Mouse (Mus musculus): ENCODE measurements around the gene Syce3. TPM values are rescaled to one million over a fixed set of nuclear protein-coding genes. Genes with fewer than 3 reads are reported as not detected.
A peak's percentile ranks its signal among the peaks of the same experiment; 100 is the strongest.

Gene Syce3
- total RNA-seq, 1 experiment from 2014 or later, result not detected

GRCm38 (mm10) chr15:89377938-89378828 lies 32.1 kb downstream of the Syce3 start:
- peak; percentile 0 to 5; a peak in 1 of 4 replicates for ATAC-seq (replicated peaks in 1 of 2; ENCODE audit: insufficient read depth in 1 of 2, low FRiP score in 2 of 2, low TSS enrichment in 1 of 2, low read depth in 1 of 2, poor library complexity in 2 of 2, severe bottlenecking in 2 of 2)

- no peak for ATAC-seq (replicated peaks in 1 of 2; ENCODE audit: insufficient read depth in 1 of 2, low FRiP score in 2 of 2, low TSS enrichment in 1 of 2, low read depth in 1 of 2, poor library complexity in 2 of 2, severe bottlenecking in 2 of 2)
These were observed 32.9 kb downstream of the Syce3 start for GRCm38 (mm10) chr15:89377362-89377761.

- no peak for ATAC-seq (replicated peaks in 1 of 2; ENCODE audit: insufficient read depth in 1 of 2, low FRiP score in 2 of 2, low TSS enrichment in 1 of 2, low read depth in 1 of 2, poor library complexity in 2 of 2, severe bottlenecking in 2 of 2)
These were observed 33.3 kb downstream of the Syce3 start, which contains the start of gene Tymp for GRCm38 (mm10) chr15:89376957-89377356. TSS of gene Tymp (minus strand) at chr15:89377039.

DNA sequence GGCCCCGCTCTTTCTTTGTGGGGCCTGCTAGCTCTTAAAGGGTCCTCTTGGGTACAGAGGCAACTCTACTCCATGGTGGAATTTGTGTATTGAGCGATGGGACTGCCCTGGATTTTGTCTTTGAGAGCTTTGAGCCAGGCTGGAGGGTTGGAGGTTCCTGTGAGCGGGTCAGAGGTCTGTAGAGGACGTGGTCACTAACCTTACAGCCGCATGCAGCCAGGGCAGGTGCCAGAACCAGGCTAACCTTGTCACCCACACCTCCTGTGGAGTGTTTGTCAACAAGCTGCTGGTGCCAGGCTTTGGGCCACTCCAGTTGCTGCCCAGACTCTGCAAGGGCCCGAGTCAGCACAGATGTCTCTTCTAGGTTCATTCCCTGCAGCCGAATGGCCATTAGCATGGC lies 34.3 kb downstream of the Syce3 start:
- ATAC-seq (replicated peaks in 1 of 2; ENCODE audit: insufficient read depth in 1 of 2, low FRiP score in 2 of 2, low TSS enrichment in 1 of 2, low read depth in 1 of 2, poor library complexity in 2 of 2, severe bottlenecking in 2 of 2), result no peak

DNA sequence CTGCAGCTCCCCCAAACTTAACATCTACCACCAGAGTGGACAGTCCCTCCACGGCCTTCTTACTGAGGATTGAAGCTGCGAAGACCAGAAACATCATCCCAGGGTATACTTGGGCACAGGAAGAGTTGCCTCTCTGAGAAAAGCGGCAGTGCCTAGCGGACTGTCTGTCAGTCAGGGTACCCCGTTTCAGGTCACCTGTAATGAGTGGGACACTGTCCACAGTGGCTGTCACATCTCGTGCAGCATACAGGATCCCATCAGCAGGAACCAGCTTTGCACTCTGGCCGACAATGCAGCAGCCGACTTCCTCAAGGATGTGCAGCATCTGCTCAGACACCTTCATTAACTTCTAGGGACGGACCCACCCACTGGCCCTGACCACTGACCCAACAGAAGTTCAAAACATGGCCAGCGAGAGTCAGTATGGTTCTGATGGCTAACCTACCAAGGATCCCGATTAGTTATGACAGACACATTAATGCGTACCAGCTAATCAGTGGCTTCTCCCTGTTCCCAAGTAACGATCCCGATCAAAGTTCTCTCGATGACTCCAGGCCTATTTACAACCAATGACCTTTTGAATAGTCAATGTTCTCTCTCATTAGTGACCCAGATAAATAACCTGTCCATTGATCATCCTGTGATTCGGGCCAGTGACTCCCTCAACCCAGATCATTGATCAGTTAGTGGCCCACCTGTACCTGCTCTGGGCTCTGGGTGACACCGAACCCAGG lies 35.3 kb downstream of the Syce3 start:
- ATAC-seq (replicated peaks in 1 of 2; ENCODE audit: insufficient read depth in 1 of 2, low FRiP score in 2 of 2, low TSS enrichment in 1 of 2, low read depth in 1 of 2, poor library complexity in 2 of 2, severe bottlenecking in 2 of 2), result no peak

GRCm38 (mm10) chr15:89374340-89374739 lies 36.0 kb downstream of the Syce3 start:
- ATAC-seq (replicated peaks in 1 of 2; ENCODE audit: insufficient read depth in 1 of 2, low FRiP score in 2 of 2, low TSS enrichment in 1 of 2, low read depth in 1 of 2, poor library complexity in 2 of 2, severe bottlenecking in 2 of 2), result no peak

GRCm38 (mm10) chr15:89373762-89374248 lies 36.5 kb downstream of the Syce3 start, which contains the start of gene Sco2:
TSS of gene Sco2 (minus strand) at chr15:89373846.
- peak; percentile 20 to 47 for ATAC-seq (replicated peaks in 1 of 2; ENCODE audit: insufficient read depth in 1 of 2, low FRiP score in 2 of 2, low TSS enrichment in 1 of 2, low read depth in 1 of 2, poor library complexity in 2 of 2, severe bottlenecking in 2 of 2)

DNA sequence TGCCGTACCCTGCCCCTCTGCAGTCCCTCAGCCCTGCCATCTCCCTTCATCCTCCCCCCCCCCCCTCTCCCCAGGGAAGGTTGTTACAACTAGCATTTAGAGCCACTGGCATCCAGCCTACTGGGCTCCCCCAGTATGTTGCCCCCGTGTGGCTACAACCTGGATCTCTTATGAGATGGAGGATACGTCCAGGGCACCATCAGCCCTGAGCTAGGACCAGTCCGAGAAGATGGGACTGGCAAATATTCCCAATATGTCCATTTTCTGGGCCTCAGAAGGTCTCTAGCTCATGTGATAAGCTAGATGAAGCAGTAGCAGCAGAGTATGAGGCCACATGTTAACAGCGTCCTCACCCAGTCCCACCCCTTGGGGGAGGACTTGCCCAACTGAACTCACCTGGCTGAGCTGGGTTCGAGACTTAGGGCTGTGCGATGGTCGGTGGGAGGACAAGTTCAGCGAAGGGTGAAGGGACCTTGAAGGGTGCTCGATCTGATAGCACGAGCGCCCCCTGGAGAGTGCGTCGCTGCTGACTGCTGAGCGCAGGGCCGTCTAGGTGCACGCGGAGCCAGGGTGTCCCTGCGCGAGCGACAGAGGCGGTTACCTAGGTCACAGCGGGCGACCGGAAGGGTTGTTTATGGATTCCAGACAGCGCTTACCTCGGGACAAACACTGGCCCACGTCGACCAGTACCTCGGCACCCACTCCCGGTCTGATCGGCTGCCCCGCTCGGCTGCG lies 37.1 kb downstream of the Syce3 start:
- ATAC-seq (replicated peaks in 1 of 2; ENCODE audit: insufficient read depth in 1 of 2, low FRiP score in 2 of 2, low TSS enrichment in 1 of 2, low read depth in 1 of 2, poor library complexity in 2 of 2, severe bottlenecking in 2 of 2), result peak; percentile 74 to 82

DNA sequence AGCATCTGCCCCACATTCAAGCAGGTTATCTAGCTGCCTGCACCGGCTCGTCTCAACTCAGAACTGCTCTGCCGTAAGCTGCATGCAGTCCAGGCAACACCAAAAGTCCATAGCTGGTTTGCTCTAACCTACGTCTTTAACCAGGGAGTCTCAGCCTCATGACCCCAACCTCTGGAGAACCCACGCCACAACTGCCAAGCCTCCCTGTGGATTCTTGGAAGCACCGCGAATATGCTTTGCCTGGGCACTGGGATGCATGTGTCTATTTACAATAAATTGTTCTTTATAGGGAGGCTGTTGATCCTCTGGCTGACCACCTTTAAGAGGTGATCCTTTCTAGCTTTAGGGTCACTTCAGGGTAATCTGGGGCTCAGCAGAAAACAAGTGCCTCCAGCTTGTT lies 37.8 kb downstream of the Syce3 start:
- no peak for ATAC-seq (replicated peaks in 1 of 2; ENCODE audit: insufficient read depth in 1 of 2, low FRiP score in 2 of 2, low TSS enrichment in 1 of 2, low read depth in 1 of 2, poor library complexity in 2 of 2, severe bottlenecking in 2 of 2)

DNA sequence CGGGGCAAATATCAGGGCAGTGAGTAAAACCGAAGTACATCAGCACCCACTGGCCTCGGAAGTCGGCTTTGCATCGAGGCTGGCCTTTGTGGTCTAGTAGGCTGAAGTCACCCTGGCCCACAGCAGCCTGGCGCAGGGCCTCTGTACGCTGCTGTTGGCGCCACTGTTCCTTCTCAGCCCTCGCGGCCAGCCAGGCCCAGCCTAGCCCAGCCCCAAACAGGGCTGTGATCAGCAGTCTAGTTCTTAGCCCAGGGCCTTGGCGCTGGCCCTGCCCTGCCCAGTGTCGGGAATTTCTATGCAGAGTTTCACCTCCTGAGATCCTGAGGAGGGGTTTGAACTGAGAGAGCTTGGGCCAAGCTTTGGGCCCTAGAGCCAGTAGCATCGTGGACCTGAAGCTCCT lies 38.2 kb downstream of the Syce3 start:
- no peak for ATAC-seq (replicated peaks in 1 of 2; ENCODE audit: insufficient read depth in 1 of 2, low FRiP score in 2 of 2, low TSS enrichment in 1 of 2, low read depth in 1 of 2, poor library complexity in 2 of 2, severe bottlenecking in 2 of 2)

DNA sequence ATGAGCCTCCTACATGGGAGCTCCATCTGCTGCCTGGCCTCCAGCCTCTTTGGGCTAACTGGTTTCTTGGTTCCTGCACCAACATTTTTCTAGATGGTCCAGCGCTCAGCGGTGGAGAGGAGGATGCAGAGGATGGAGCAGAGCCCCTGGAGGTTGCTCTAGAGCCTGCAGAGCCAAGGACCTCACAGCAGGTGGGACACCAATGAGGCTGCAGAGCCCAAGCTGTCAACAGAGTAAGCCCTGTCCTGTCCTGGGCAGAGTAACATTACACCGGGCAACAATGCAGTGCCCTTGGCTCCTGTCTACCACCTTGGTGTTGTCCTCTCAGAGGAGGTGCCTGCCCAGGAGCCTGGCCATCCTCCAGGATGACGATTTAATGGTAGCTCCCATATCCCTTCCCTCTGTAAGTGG lies 45.2 kb downstream of the Syce3 start:
- ATAC-seq (replicated peaks in 1 of 2; ENCODE audit: insufficient read depth in 1 of 2, low FRiP score in 2 of 2, low TSS enrichment in 1 of 2, low read depth in 1 of 2, poor library complexity in 2 of 2, severe bottlenecking in 2 of 2), result no peak

GRCm38 (mm10) chr15:89363051-89363450 lies 47.3 kb downstream of the Syce3 start:
- ATAC-seq (replicated peaks in 1 of 2; ENCODE audit: insufficient read depth in 1 of 2, low FRiP score in 2 of 2, low TSS enrichment in 1 of 2, low read depth in 1 of 2, poor library complexity in 2 of 2, severe bottlenecking in 2 of 2), result no peak

GRCm38 (mm10) chr15:89358784-89359183 lies 51.5 kb downstream of the Syce3 start:
- ATAC-seq (replicated peaks in 1 of 2; ENCODE audit: insufficient read depth in 1 of 2, low FRiP score in 2 of 2, low TSS enrichment in 1 of 2, low read depth in 1 of 2, poor library complexity in 2 of 2, severe bottlenecking in 2 of 2), result no peak

GRCm38 (mm10) chr15:89356372-89356771 lies 53.9 kb downstream of the Syce3 start:
- ATAC-seq (replicated peaks in 1 of 2; ENCODE audit: insufficient read depth in 1 of 2, low FRiP score in 2 of 2, low TSS enrichment in 1 of 2, low read depth in 1 of 2, poor library complexity in 2 of 2, severe bottlenecking in 2 of 2), result peak; percentile 56 to 60

- peak; percentile 80 to 85 for ATAC-seq (replicated peaks in 1 of 2; ENCODE audit: insufficient read depth in 1 of 2, low FRiP score in 2 of 2, low TSS enrichment in 1 of 2, low read depth in 1 of 2, poor library complexity in 2 of 2, severe bottlenecking in 2 of 2)
These were observed 54.8 kb downstream of the Syce3 start, which contains the start of the genes Lmf2 and Ncaph2 for GRCm38 (mm10) chr15:89355241-89356187. TSS of gene Lmf2 (minus strand) at chr15:89355659. TSS of gene Ncaph2 (plus strand) at chr15:89355719.

GRCm38 (mm10) chr15:89354455-89354854 lies 55.8 kb downstream of the Syce3 start:
- no peak for ATAC-seq (replicated peaks in 1 of 2; ENCODE audit: insufficient read depth in 1 of 2, low FRiP score in 2 of 2, low TSS enrichment in 1 of 2, low read depth in 1 of 2, poor library complexity in 2 of 2, severe bottlenecking in 2 of 2)

Data from hematopoietic stem cell, adult 5-6 weeks (primary cell).